Mouse (Mus musculus) kidney, postnatal 25 days (tissue): ENCODE results near the gene Ttbk1.

Source experiments
- DNase-seq, 2 experiments: peaks; one replicate each; pipeline ENCODE4 v3.0.0; 2021; ENCODE audit warnings: mixed read lengths in 2 of 2

Gene Ttbk1

DNA sequence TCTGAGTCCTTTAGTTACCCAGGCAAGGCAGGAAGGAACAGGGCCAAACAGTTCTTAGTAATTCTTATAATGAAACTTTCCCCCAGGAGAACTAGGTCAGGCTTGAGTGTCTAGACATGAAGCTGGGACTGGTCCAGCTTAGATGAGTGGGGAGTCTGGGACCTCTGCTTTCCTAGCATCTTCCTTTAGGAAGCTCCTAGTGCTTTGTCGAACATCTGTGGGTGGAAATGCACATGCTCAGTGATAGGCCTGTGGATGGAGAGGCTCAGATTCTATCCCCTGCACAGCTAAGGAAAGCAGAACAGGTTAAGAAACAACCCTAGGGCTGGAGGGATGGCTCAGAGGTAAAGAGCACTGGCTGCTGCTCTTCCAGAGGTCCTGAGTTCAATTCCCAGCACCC, 92.8 kb downstream of the Ttbk1 start:
- no peak for DNase-seq

DNA sequence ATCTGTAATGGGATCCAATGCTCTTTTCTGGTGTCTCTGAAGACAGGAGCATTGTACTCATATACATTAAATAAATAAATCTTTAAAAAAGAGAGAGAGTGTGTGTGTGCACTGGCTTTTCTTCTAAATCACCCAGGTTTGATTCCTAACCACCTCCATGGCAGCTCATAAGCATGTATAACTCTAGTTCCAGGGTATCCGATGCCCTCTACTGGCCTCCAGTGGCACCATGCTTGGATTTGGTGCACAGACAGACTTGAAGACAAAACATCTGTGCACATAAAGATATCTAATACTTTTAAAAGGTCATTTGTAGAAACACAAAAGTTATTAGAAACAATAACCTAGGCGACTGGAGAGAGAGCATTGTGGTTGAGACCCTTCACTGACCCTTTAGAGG, 94.5 kb downstream of the Ttbk1 start:
- peak; percentile 42 to 66 for DNase-seq
